Mouse (Mus musculus) ES-Bruce4 (cell line): ENCODE measurements around the gene Slc8a1.

Experiments
- CTCF ChIP-seq: IDR thresholded peaks from one replicate; pipeline ENCODE4 v1.8.1; 2011; ENCODE audit warnings: low read depth, low read length
- EP300 ChIP-seq: IDR thresholded peaks from 2 replicates; pipeline ENCODE4 v1.6.1; 2011; ENCODE audit warnings: low read depth, low read length; ENCODE audit not compliant: insufficient read depth

DNA sequence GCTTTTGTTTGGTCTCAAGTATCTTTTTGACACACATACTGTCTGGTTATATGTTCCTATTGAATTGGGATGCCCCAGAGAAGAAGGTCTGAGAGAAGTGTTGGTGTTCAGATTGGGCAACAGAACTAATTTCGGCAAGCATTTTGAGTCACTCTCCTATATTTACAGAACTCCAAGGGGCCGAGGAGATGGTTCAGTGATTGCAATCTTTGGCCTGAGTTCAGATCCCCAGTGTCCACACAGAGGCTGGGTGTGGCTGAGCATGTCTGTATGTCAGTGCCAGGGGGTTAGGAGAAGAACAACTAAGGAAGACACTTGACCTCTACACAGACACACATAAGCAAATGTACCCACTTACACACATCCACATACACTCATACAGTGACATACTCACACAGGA is 369.7 kb downstream of the Slc8a1 start:
- TF ChIP-seq EP300, result no peak
- TF ChIP-seq CTCF, result no peak
